Mouse (Mus musculus) heart, postnatal 14 days (tissue): ENCODE data around the gene Ap1s2. TPM values are rescaled to one million over a fixed set of nuclear protein-coding genes. Genes with fewer than 3 reads are reported as not detected.

Experiments
- DNase-seq, 2 experiments: peaks; one replicate each; pipeline ENCODE4 v3.0.0; 2021 to 2022
- intact Hi-C: fragments of 180-260 bp; cut with DNase I; formaldehyde crosslinking; loops from one replicate; pipeline ENCODE4 v1.15.1; 2025
- total RNA-seq, 2 experiments: library from RNA; stranded (reverse); gene quantifications; 2 replicates each; pipeline ENCODE4 v1.2.3; 2021

Gene Ap1s2
- total RNA-seq, 2 experiments from 2014 or later, result 17.8 to 19.8 TPM

GRCm38 (mm10) chrX:163957803-163958466 is 49.1 kb downstream of the Ap1s2 start:
- DNase-seq, result peak; percentile 58 to 73
- intact Hi-C loops, result loop anchor here (5.0 kb wide), 1 partner anchor 109 kb away; no protein-coding TSS in a partner anchor

- DNase-seq, result peak; percentile 79 to 83
- intact Hi-C loops, result loop anchor here (5.0 kb wide), 1 partner anchor 109 kb away; no protein-coding TSS in a partner anchor
Measured at GRCm38 (mm10) chrX:163958467-163958875, 49.7 kb downstream of the Ap1s2 start, which contains the start of gene Zrsr2. Gene Zrsr2 (minus strand): TSS chrX:163958661.

- no peak for DNase-seq
- intact Hi-C loops, result no loop called here
Measured at GRCm38 (mm10) chrX:163981092-163981491, 72.3 kb downstream of the Ap1s2 start.

- no peak for DNase-seq
- intact Hi-C loops, result no loop called here
Measured at GRCm38 (mm10) chrX:163981500-163981899, 72.7 kb downstream of the Ap1s2 start.

GRCm38 (mm10) chrX:163982129-163982528 is 73.3 kb downstream of the Ap1s2 start:
- no peak for DNase-seq
- intact Hi-C loops, result no loop called here

Other genes starting within 250 kb of the Ap1s2 start
- gene Rnf138rt1, start 147.7 kb upstream of the Ap1s2 start, total RNA-seq, result not detected
- 10 to 100 TPM in 1 of 2 experiments, 1 to 10 TPM in 1; 9.5 to 15.4 TPM for gene Zrsr2, start 49.6 kb downstream of the Ap1s2 start, total RNA-seq
- 1 to 10 TPM in 1 of 2 experiments, under 1 TPM in 1; 0.93 to 1.7 TPM for gene Car5b, start 119.0 kb downstream of the Ap1s2 start, total RNA-seq
- gene Siah1b, start 167.5 kb downstream of the Ap1s2 start, total RNA-seq, result 1 to 10 TPM; 5.7 to 5.8 TPM
- gene Cltrn, start 179.8 kb downstream of the Ap1s2 start, total RNA-seq, result not detected
- 1 to 10 TPM in 1 of 2 experiments, under 1 TPM in 1; 0.54 to 2.1 TPM for gene Ace2, start 230.3 kb downstream of the Ap1s2 start, total RNA-seq